Mouse (Mus musculus) myocyte (in vitro differentiated cells): ENCODE measurements at regions not wholly inside any gene's neighbourhood (a gene's known extent, or its start where the extent isn't known, plus 50 kb on each side); places are given as distances from the start of the nearest gene placed in this dataset.

Source experiments
- H3K27me3 ChIP-seq: one replicate; pipeline ENCODE4 v1.6.1; 2011; ENCODE audit not compliant: control insufficient read depth, insufficient read depth, insufficient read length
- H3K36me3 ChIP-seq: one replicate; pipeline ENCODE4 v1.6.1; 2011; ENCODE audit not compliant: control insufficient read depth, insufficient read depth
- H3K4me2 ChIP-seq: one replicate; pipeline ENCODE4 v1.6.1; 2011; ENCODE audit warnings: low read depth, control low read depth
- H3K4me3 ChIP-seq: one replicate; pipeline ENCODE4 v1.5.1; 2011; ENCODE audit warnings: mild to moderate bottlenecking, control low read depth, moderate library complexity
- H3K79me2 ChIP-seq: one replicate; pipeline ENCODE4 v1.6.1; 2011; ENCODE audit not compliant: control insufficient read depth, insufficient read depth
- H3ac ChIP-seq: one replicate; pipeline ENCODE4 v1.6.1; 2011; ENCODE audit not compliant: control insufficient read depth, insufficient read length
- CEBPB ChIP-seq: IDR thresholded peaks from 2 replicates; pipeline ENCODE4 v1.6.1; 2011; ENCODE audit warnings: mild to moderate bottlenecking, moderate library complexity; ENCODE audit not compliant: poor library complexity, insufficient read depth, severe bottlenecking
- E2F4 ChIP-seq: IDR thresholded peaks from one replicate; pipeline ENCODE4 v1.6.1; 2011; ENCODE audit warnings: mild to moderate bottlenecking, control low read depth, moderate library complexity; ENCODE audit not compliant: insufficient read depth
- MAX ChIP-seq: IDR thresholded peaks from one replicate; pipeline ENCODE4 v1.6.1; 2011; ENCODE audit warnings: low read depth, mild to moderate bottlenecking, control low read depth
- MYOD1 ChIP-seq, 3 experiments: IDR thresholded peaks; one replicate each; pipeline ENCODE4 v1.6.1; 2011; ENCODE audit warnings: control low read depth in 2 of 3, low read depth in 2 of 3, mild to moderate bottlenecking in 2 of 3, moderate library complexity in 1 of 3; ENCODE audit not compliant: insufficient read length in 2 of 3, control insufficient read depth in 1 of 3
- MYOG ChIP-seq, 3 experiments: IDR thresholded peaks; one replicate each; pipeline ENCODE4 v1.6.1; 2011; ENCODE audit warnings: control low read depth in 2 of 3, low read depth in 2 of 3, mild to moderate bottlenecking in 2 of 3; ENCODE audit not compliant: insufficient read length in 2 of 3, control insufficient read depth in 1 of 3, insufficient read depth in 1 of 3
- POLR2A ChIP-seq: IDR thresholded peaks from one replicate; pipeline ENCODE4 v1.6.1; 2011; ENCODE audit warnings: low read depth, mild to moderate bottlenecking, control low read depth, moderate library complexity; ENCODE audit not compliant: insufficient read length
- POLR2AphosphoS2 ChIP-seq: IDR thresholded peaks from one replicate; pipeline ENCODE4 v1.6.1; 2011; ENCODE audit warnings: low read depth, control low read depth; ENCODE audit not compliant: insufficient read length
- REST ChIP-seq: IDR thresholded peaks from one replicate; pipeline ENCODE4 v1.6.1; 2011; ENCODE audit warnings: mild to moderate bottlenecking, control low read depth, moderate library complexity; ENCODE audit not compliant: insufficient read depth, insufficient read length
- SRF ChIP-seq: IDR thresholded peaks from one replicate; pipeline ENCODE4 v1.6.1; 2011; ENCODE audit warnings: low read depth; ENCODE audit not compliant: control insufficient read depth, insufficient read length
- TCF12 ChIP-seq: IDR thresholded peaks from one replicate; pipeline ENCODE4 v1.6.1; 2011; ENCODE audit warnings: mild to moderate bottlenecking, control low read depth; ENCODE audit not compliant: poor library complexity, insufficient read depth, severe bottlenecking
- TCF3 ChIP-seq: IDR thresholded peaks from one replicate; pipeline ENCODE4 v1.6.1; 2011; ENCODE audit warnings: low read depth, control low read depth; ENCODE audit not compliant: insufficient read length
- USF1 ChIP-seq: IDR thresholded peaks from one replicate; pipeline ENCODE4 v1.6.1; 2011; ENCODE audit warnings: low read depth, mild to moderate bottlenecking, control low read depth, moderate library complexity

GRCm38 (mm10) chr7:64060582-64060981 lies 93.1 kb upstream of the Trpm1 start:
- H3ac ChIP-seq: no peak overlapping the region
- no peak for TF ChIP-seq USF1
- TF ChIP-seq POLR2AphosphoS2: no peak
- no peak for TF ChIP-seq E2F4
- no peak for TF ChIP-seq SRF
- TF ChIP-seq POLR2A: no peak
- TF ChIP-seq MAX: no peak
- TF ChIP-seq MYOD1 (IDR thresholded peaks at IDR 0.05; ENCODE audit: control insufficient read depth in 1 of 3, insufficient read length in 2 of 3, low read depth in 2 of 3): no peak
- H3K4me2 ChIP-seq: no peak overlapping the region
- no peaks in the 10 kb centered on the region for H3K79me2 ChIP-seq
- H3K4me3 ChIP-seq: no peak overlapping the region
- no peaks in the 10 kb centered on the region for H3K36me3 ChIP-seq
- no peaks in the 10 kb centered on the region for H3K27me3 ChIP-seq

GRCm38 (mm10) chr7:64060051-64060450 lies 93.6 kb upstream of the Trpm1 start:
- no peaks in the 10 kb centered on the region for H3K27me3 ChIP-seq
- H3K4me3 ChIP-seq: no peak overlapping the region
- H3K79me2 ChIP-seq: no peaks in the 10 kb centered on the region
- H3K4me2 ChIP-seq: no peak overlapping the region
- TF ChIP-seq POLR2AphosphoS2 (no peak), REST (no peak), SRF (no peak), E2F4 (no peak), MYOG (IDR thresholded peaks at IDR 0.05; ENCODE audit: control insufficient read depth in 1 of 3, insufficient read depth in 1 of 3, insufficient read length in 2 of 3, low read depth in 2 of 3) (no peak), USF1 (no peak), CEBPB (no peak), TCF12 (no peak), POLR2A (no peak), TCF3 (no peak), MYOD1 (IDR thresholded peaks at IDR 0.05; ENCODE audit: control insufficient read depth in 1 of 3, insufficient read length in 2 of 3, low read depth in 2 of 3) (no peak), MAX (no peak)
- no peaks in the 10 kb centered on the region for H3K36me3 ChIP-seq
- no peak overlapping the region for H3ac ChIP-seq

GRCm38 (mm10) chr7:64058282-64058872 lies 95.3 kb upstream of the Trpm1 start:
- no peaks in the 10 kb centered on the region for H3K79me2 ChIP-seq
- no peaks in the 10 kb centered on the region for H3K27me3 ChIP-seq
- no peak overlapping the region for H3ac ChIP-seq
- no peak overlapping the region for H3K4me2 ChIP-seq
- TF ChIP-seq MYOD1 (IDR thresholded peaks at IDR 0.05; ENCODE audit: control insufficient read depth in 1 of 3, insufficient read length in 2 of 3, low read depth in 2 of 3) (peak in 1 of 3 experiments; percentile 18), MYOG (IDR thresholded peaks at IDR 0.05; ENCODE audit: control insufficient read depth in 1 of 3, insufficient read depth in 1 of 3, insufficient read length in 2 of 3, low read depth in 2 of 3) (peak in 1 of 3 experiments; percentile 10), SRF (no peak)
- no peak overlapping the region for H3K4me3 ChIP-seq
- no peaks in the 10 kb centered on the region for H3K36me3 ChIP-seq

DNA sequence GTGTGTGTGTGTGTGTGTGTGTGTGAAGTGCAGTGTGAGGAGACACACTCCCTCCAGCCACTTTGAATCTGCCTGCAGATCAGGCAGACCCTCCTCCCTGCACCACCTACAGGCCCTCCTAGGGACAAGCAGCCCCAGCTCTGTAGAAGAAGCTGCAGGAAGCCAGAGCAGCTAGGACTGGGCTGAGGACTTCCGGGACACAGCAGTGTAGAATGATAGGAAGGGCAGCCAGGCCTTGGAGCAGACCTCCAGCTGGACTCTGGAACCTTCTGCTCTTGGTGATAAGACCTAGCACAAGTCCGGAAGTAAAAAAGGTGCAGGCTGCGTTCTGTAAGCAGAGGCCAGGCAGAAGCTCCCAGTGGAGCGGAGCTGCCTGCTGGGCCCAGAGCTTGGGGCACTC lies 95.8 kb upstream of the Trpm1 start:
- no peaks in the 10 kb centered on the region for H3K79me2 ChIP-seq
- H3K36me3 ChIP-seq: no peaks in the 10 kb centered on the region
- TF ChIP-seq TCF3: no peak
- no peak for TF ChIP-seq MYOD1 (IDR thresholded peaks at IDR 0.05; ENCODE audit: control insufficient read depth in 1 of 3, insufficient read length in 2 of 3, low read depth in 2 of 3)
- TF ChIP-seq MAX: no peak
- TF ChIP-seq E2F4: no peak
- no peak for TF ChIP-seq TCF12
- TF ChIP-seq USF1: no peak
- TF ChIP-seq POLR2AphosphoS2: no peak
- TF ChIP-seq CEBPB: no peak
- no peak for TF ChIP-seq REST
- TF ChIP-seq POLR2A: no peak
- H3ac ChIP-seq: no peak overlapping the region
- no peak overlapping the region for H3K4me2 ChIP-seq
- no peaks in the 10 kb centered on the region for H3K27me3 ChIP-seq
- no peak overlapping the region for H3K4me3 ChIP-seq

- no peak overlapping the region for H3ac ChIP-seq
- H3K36me3 ChIP-seq: no peaks in the 10 kb centered on the region
- H3K4me3 ChIP-seq: no peak overlapping the region
- no peak overlapping the region for H3K4me2 ChIP-seq
- TF ChIP-seq MYOG (IDR thresholded peaks at IDR 0.05; ENCODE audit: control insufficient read depth in 1 of 3, insufficient read depth in 1 of 3, insufficient read length in 2 of 3, low read depth in 2 of 3) (no peak), TCF12 (no peak), REST (no peak), E2F4 (no peak), POLR2A (no peak), MYOD1 (IDR thresholded peaks at IDR 0.05; ENCODE audit: control insufficient read depth in 1 of 3, insufficient read length in 2 of 3, low read depth in 2 of 3) (no peak), TCF3 (no peak), MAX (no peak), POLR2AphosphoS2 (no peak), USF1 (no peak), SRF (no peak)
- H3K79me2 ChIP-seq: no peaks in the 10 kb centered on the region
- H3K27me3 ChIP-seq: no peaks in the 10 kb centered on the region
These were observed 97.1 kb upstream of the Trpm1 start for GRCm38 (mm10) chr7:64056498-64056897.
